Mouse (Mus musculus) bone marrow, adult 2 months (tissue): ENCODE results near the gene Bud13.

ENCODE experiments used
- CTCF ChIP-seq: fragments of 200-500 bp; IDR thresholded peaks from 2 replicates; pipeline ENCODE4 v1.5.1; 2011; ENCODE audit warnings: low read length, control low read depth; ENCODE audit not compliant: control insufficient read depth, insufficient read depth
- POLR2A ChIP-seq: fragments of 200-500 bp; IDR thresholded peaks from 2 replicates; pipeline ENCODE4 v1.6.1; 2011; ENCODE audit warnings: low read depth, mild to moderate bottlenecking, control low read depth, low read length, borderline replicate concordance; ENCODE audit not compliant: control insufficient read depth

GRCm38 (mm10) chr9:46238850-46239249 lies 44.0 kb upstream of the Bud13 start:
- TF ChIP-seq POLR2A = no peak
- no peak for TF ChIP-seq CTCF
